Mouse (Mus musculus) gastrocnemius, postnatal 10 days (tissue): ENCODE results near the gene Lrrc1. TPM values are rescaled to one million over a fixed set of nuclear protein-coding genes. Genes with fewer than 3 reads are reported as not detected.
A peak's percentile ranks its signal among the peaks of the same experiment; 100 is the strongest.

Source experiments
- DNase-seq: peaks from one replicate; pipeline ENCODE4 v3.0.0; 2021; ENCODE audit warnings: mixed read lengths
- microRNA-seq, 2 experiments: library from miRNA; unstranded; fragments of <30 nt; microRNA quantifications; one replicate each; pipeline ENCODE4 v1.2.0; 2021
- total RNA-seq, 2 experiments: library from RNA; stranded (reverse); gene quantifications; 2 replicates each; pipeline ENCODE4 v1.2.3; 2021

Lrrc1 gene
- total RNA-seq, 2 experiments from 2014 or later, result 2.6 to 3.4 TPM

GRCm38 (mm10) chr9:77382514-77382913 lies 162.2 kb downstream of the Lrrc1 start:
- DNase-seq, result no peak

- peak; percentile 78 for DNase-seq
These were observed 163.1 kb downstream of the Lrrc1 start for GRCm38 (mm10) chr9:77381565-77381964.

Small RNA genes within 50 kb of the gene (microRNA-seq; reads per million reads assigned to microRNA genes)
- gene Gm25250, result 0 reads per million in 2 experiments

Other genes with a start within 250 kb of the Lrrc1 start
- gene Mlip, start 191.9 kb downstream of the Lrrc1 start, total RNA-seq, result 100 to 1,000 TPM; 102 to 111 TPM
- 100 to 1,000 TPM; 371 to 383 TPM for gene Klhl31, start 91.6 kb upstream of the Lrrc1 start, total RNA-seq
- gene Gclc, start 209.7 kb upstream of the Lrrc1 start, total RNA-seq, result 1 to 10 TPM; 5.0 to 7.7 TPM